Mouse (Mus musculus) 3T3-L1 (cell line): Measurements from ENCODE around the gene Znrf2.
A peak's percentile ranks its signal among the peaks of the same experiment; 100 is the strongest.

Experiments
- DNase-seq: peaks from one replicate; pipeline ENCODE4 v3.0.0-alpha.2; 2015; ENCODE audit warnings: low read depth, low spot score

Gene Znrf2

DNA sequence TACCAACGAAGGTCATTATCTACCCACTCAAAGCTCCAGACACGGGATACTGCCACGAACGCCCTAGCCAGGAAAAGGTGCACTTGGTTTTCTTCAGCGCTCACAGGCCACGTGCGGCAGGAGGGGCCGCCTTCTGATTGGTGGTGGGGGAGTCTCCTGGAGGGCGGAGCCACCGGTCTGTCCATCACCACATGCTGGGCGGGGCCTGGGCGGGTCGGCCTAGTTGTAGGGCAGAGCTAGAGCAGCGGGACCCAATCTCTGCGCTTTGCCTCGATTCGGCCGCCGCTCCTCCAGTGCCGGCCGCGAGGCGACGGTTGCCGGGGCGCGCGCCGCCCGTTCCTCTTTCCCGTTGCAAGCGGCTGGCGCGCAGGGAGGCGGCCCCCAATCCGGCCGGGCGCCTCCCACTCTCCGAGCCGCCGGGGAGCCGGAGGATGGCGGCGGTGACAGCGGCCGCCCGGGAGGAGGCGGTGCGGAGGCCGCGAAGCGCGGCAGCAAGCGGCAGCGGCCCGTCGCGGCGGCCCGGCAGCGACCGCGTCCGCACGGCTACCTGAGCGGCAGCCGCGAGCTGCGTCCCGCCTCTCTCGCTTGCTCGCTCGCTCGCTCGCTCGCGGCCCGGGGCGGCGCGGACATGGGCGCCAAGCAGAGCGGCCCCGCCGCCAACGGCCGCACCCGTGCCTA lies at the start of gene Znrf2:
Znrf2 (plus strand) TSS at position 529 of the 678 bp plus-strand sequence.
- DNase-seq: peak; percentile 97

DNA sequence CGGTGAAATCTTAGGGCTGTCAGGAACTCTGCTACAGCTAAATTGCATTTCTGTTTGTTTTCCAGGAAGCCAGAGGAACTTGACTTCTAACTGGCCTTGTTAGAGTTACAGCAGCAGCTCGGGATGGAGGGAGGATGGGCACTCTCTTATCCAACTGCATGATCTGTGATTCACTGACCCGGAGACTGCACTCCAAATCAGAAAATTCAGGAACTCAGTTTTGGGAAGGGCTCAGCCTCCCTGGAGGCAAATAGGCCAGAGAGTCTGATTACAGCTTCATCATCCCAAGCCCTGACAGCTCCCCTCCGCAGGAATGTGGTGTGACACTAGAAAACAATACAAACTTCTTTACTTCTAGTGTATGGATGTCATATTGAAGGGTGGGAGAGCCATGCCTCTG lies 49.0 kb upstream of the Znrf2 start:
- DNase-seq: peak; percentile 92

DNA sequence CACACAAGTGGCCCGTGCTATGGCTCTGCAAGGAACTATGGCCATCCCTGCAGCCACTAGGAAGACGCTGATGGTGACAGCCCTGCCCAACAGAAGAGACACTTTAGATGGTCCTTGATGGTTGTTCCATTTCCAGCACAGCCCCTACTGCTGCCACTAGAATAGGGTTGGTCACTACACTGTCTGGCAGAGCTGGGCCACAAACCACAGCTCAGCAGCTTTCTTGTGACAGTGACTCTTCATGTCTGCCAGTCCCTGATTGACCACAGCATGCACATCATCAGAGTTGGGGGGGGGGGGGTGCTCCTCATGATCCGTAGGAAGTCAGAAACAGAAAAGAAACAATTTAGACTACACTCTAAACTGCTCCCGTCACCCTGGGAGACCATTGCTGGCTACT lies 46.0 kb upstream of the Znrf2 start:
- no peak for DNase-seq

DNA sequence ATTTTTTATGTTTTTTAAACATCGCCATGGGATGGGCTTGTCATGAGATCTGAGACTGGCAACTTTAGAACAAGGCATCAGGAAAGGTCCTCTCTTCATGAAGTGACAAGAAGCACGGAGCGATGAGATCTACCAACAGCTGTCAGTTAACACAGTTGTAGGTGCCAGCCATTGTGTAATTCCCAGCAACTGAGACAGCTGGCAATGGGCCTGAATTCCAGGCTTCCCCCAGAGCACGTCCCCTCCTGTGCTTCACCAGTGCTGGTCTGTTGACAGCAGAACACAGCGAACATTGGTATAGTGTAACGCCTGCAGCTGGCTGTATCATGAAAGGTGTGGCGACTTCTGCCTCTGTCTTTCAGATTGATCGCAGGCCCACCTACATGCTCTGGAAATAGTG lies 45.5 kb upstream of the Znrf2 start:
- DNase-seq: peak; percentile 47

DNA sequence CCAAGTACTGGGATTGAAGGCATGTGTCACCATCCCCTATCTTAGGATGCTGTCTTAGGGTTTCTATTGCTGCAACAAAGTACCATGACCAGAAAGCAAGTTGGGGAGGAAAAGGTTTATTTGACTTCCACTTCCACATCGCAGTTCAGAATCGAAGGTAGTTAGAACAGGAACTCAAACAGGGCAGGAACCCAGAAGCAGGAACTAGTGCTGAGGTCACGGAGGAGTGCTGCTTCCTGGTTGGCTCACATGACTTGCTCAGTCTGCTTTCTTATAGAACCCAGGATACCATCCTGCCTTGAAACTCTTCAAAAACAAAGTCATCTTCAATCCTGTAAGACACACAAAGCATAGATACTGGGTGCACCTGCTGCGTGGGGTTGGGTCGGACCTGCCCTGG lies 44.6 kb upstream of the Znrf2 start:
- no peak for DNase-seq

DNA sequence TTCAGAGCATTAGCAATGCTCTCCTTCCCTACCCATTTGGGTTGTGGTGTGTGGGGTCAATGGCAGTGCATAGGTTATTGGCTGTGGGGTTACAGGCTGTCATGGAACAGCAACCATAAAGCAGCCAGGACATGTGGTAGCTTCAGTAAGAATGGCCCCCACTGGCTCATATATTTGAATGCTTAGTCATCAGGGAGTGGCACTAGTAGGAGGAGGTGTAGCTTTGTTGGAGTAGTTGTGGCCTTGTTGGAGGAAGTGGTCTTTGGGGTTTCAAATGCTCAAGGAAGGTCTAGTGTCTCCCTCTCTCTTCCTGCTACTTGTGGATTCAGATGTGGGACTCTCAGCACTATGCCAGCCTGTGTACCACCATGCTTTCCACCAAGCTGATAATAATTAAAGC lies 41.0 kb upstream of the Znrf2 start:
- peak; percentile 61 for DNase-seq

DNA sequence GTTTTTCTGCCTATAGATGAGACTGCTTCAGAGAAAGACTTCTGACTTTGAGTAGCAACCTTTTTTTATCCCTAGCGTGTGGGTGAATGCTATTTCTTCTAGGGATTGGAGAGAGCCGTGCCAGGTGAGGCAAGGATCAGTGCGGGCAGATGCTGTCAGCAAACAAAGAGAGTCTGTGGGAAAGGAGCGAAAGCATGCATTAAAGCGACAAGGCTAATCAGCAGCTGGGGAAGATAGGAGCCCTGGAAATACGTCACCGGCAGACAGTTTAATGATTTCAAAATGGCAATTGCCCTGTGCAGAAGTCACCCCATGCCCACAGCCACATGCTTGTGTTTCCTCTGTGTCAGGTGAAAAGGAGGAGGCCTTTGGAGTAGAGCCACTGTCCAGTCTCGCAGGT lies 39.1 kb upstream of the Znrf2 start:
- DNase-seq: no peak

DNA sequence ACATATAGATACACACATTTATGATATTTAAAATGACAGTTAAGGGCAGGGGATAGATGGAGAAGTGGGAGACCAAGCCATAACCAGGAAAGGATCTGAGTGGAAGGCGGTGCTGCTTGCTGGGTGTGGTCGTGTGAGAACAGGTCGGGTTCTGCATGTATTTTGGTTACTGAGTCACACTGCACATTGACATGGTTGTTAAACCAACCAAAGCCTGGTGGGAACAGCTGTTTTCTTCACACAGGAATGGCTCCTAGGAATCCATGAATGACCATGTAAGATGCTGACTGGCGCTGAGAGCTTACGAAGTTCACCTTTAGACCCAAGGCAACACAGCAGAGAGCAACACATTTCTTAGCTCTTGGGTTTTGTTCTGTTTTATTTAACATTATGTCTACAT lies 36.7 kb upstream of the Znrf2 start:
- DNase-seq: peak; percentile 33

DNA sequence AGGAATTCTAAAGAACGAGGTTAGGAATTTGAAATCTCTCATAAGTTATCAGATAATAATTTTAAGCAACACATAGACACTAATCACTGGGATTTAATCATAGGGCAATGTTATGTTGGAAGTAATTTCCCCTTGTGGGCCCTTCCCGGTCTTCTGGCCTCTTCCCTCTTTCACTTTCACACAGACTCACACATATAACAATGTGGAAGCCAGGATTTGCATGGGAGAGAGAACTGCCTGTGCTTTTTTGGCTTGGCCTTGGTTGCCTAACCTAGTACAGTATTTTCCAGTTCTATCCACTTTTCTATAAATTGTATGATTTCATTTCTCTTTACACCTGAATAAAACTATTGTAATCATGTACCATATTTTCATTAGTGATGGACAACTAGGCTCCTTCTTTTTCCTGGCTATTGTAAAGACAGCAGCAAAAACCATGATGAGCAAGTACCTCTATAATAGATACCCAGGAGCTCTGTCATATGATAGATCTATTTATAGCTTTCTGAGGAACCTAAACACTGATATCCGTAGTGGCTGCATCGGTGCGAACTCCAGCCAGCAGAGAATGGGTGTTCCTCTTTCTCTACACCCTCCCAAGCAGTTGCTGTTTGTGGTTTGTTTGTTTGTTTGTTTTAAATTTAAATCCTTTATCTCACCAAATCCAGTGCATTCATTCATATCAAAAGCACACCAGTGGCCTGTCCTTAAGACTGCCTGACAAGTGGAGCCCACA lies 36.0 kb upstream of the Znrf2 start:
- no peak for DNase-seq

DNA sequence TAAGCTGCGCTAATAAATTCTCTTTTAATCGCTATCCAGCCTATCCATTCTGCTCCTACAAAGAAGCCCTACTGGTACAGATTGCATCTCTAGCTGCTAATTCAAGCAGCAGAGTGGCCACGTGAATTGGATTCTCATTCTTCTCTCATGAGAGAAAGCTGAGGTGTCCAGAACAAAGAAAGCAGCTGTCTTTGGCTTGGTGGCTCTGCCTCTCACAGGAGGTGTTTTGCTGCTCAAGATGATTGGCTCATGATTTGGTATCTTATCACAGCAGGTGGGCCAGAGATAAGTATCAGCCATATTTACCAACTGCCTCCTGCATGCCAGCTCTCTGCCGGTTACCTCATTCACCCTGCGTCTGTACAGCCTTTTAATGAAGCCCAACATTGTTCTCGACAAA lies 34.8 kb upstream of the Znrf2 start:
- no peak for DNase-seq

DNA sequence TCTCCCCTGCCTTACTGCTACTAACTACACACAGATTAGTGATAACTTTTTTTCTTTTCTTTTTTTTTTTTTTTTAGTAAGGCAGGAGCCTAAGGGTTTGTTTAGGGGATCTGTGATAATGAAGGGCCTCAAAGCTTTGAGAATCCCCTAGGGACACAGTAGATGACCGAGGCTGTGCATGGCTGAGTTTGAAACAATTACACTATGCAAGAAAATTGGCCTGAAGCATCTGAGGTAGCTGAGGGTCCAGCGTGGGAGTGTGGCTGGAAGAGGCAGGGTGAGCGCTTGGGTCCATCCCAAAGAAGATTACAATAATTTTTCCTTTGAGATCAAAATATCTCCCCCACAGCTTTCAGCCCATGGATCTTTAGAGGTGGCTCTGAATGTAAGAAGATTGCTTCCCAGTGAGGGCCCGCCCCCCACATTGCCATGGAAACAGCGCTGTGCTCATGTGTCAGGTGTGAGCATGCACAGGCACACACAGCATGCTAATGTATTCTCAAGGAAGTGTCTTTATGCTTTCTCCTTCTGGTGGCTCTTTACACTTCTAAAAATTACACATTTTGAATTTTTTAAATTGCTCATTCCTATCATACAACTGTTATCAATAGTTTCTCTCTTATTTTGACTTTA lies 31.5 kb upstream of the Znrf2 start:
- no peak for DNase-seq

DNA sequence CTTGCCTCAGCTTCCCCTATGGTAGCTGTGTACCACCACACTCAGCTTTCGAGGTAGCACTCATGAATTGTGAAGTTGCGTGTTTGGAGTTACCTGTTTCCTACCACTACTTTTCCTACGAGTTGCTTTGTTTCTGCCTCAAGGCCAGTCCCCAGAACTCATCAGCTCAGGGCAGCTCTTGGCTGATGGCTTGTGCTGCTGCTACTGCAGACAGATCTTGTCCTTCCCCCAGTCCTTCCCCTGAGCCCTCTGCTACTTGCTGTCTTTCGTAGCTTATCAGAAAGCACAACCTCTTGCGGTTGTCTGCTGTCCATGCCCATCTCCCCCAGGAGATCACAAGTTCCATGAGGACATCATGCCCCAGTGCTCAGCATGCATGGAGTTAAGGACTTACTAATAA lies 29.9 kb upstream of the Znrf2 start:
- DNase-seq: no peak

DNA sequence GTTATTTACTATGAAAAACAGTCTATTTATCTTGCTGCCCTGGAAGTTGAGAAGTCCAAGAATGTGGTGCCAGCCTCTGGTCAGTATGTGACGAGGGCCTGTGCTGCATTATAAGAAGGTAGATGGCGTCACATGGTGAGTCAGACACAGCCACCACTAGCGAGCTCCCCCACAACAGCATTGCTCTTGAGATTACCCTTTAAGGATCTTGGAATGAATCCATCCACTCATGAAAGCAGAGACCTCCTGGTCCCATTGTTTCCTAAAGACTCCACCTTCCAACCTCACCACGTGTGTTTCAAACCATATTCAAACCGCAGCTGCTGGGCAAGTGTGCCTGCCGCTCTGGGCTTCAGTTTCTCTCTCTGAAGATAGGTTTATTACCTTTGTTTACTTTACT lies 28.2 kb upstream of the Znrf2 start:
- no peak for DNase-seq

DNA sequence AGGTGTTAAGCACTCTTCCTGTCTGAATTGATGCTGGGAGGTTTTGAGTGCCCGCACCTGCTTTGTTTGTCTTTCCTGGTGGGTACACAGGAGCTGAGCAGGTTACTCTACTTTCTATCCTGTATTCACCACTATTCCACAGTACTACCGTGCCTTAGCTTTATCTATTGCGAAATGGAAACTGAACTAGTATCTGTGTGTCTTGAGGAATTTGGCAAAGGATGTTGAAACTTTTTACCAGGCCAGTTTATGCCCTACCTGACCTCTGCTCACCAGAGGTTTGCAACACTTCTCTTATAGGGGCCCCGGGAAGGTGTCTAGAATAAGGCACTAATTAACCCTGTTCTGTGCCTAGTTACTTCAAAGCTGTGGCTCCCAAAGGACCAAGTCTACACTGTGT lies 27.6 kb upstream of the Znrf2 start:
- DNase-seq: no peak

DNA sequence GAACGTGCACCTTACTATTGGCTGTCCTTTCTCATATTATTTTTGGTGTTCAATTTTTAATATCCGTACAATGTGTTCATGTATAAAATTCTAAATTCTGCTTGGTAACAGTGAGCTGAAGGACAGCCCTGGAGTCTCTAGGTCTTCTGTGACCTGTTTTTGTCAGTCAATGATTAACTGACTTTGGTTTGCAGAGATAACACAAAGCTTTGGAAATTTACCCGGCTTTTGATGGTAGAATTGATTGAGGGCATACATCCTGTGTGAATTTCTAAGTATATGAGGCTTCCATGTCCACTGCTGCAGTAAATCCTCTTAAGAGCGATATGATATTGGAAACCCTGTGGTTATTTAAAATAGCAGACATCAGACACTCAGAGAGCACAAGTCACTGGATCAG lies 26.6 kb upstream of the Znrf2 start:
- no peak for DNase-seq

DNA sequence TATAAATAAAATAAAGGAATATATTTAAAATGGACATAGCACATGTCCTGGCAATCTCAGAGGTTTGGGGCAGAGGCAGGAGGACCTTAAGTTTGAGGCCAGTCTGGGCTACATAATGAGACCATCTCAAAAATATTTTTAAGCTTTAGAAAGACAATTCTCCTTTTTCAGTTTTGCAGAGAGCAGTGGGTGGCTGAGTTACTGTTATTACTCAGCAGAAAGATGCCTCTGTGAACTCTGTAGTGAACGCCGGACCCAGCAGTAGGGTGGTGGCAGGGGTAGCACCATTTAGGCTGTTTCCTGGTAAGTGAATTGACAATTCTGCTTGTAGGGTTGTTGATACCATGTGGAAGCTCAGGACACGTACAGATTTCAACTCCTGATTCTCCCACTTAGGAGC lies 22.9 kb upstream of the Znrf2 start:
- DNase-seq: no peak

DNA sequence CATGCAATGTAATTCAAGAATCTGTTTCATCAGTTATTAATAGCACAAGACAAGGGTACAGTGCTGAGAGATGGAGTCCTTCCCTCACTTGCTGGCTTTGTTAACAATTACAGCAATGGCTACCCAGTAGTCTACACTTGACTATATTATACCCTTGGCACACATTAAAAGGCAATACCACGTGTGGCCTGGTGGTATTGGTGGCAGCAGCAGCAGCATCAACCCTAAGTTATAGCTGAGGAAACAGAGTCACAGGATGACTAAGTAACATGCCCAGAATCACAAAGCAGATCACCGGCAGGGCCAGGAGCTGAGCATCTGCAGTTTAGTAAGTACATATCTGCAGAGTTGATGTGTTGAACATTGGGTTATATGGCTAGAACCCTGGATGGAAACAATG lies 22.3 kb upstream of the Znrf2 start:
- DNase-seq: peak; percentile 55

DNA sequence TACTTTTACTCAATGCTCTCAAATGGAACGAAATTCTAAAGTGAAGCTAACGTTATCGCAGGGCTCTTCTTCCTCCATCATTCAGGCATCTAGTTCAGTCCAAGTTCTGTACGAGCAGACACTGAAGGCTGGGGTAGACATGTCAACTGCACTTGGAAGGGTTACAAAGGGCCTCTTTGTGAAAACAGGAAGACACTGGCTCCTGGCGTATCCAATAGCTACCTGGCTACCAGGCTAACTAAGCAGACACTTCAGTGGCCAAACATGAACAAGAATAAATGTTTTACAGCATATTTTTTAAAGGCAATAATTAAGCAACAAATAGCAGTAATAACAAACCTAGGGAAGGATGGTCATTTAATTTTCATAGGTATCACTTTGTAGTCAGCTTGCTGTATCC lies 21.7 kb upstream of the Znrf2 start:
- no peak for DNase-seq

DNA sequence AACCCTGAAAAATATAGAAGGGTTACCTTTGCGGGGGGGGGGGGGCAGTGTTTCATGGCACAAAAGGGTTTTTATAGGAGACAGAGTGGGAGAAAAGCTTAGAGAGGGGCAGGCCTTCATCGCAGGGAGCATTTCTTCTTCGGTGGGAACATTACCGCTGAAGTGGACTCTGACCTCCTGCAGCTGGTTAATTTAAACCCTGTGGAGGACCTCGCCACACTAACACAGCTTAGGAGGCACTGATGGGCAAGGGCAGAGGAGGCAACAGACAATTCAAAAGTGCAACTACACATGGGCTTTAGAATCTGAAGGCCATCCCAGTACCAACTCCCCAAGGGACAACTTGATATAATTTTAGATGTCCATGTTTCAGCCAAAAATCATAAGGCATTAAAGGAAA lies 20.7 kb upstream of the Znrf2 start:
- DNase-seq: no peak

DNA sequence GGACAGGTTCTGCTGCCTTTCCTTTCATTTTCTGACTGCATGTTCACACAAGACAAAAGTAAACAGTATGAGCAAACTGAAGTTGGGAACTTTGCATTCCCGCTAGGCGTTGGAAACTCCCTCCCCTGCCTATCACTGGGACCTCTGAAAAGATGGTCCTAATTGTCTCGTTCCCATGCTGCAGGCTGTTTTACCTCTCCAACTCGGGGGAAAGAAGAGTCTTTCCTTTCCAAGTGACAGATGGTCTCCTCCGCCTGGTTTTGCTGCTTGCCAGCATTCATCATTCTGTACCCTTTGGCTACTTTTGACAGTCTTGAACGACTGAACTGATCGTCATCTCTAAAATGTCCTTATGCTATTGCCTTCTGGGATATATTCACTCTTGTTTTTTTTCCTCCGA lies 14.4 kb upstream of the Znrf2 start:
- DNase-seq: no peak

DNA sequence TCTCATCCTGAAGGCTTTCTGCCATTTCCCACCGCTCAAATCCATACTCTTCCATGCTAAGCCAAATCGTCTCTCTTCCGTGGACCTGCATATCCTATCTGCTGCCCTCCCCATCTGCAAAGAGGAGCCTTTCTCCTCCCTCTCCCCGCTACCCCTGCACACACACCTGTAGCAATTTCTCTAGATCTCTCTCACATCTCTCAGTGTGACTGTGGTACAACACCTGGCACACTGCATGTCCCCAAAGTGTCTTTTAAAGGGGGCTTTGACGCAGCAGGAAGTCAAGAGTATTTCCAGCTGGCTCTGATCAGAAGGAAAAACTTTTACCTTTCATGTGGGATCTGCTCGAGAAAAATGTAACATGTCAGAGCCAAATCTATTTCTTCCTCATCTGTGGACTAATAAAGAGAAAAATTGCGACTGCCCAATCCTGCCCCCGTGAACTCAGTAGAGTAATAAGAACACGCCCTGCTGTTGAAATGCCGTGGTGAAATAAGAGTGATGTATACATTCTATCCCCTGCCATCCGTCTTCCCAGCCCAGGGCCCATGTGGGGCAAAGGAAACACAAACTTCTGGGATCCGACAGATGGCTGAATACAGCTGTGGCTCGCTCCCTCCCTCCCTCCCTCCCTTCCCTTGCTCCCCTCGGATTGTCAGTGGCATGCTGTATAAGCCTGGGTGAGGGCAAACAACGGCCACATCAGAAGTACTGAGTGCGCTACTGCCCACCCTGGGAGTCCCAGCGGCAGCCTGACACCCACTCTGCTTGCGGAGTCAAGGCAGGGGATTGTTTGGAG lies 12.5 kb upstream of the Znrf2 start:
- no peak for DNase-seq

DNA sequence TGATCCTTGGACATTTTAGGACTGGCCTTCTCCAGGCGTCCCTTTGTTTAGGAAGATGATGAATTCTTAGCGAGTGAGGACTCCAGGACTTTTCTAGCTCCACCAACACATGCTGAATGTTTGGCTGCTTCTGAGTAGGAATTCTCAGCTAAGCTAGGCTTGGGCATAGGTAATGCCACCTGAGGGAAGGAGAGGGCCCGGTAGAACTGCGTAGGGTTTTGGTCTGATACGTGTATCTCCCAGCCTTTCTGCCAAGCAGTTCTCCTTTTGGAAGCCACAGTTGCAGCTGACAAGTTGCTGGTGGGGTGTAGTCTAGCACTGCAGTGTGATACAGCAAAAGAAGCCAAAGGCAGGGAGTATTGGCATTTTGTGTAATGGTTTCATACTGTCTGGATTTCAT lies 10.9 kb upstream of the Znrf2 start:
- DNase-seq: no peak
